Mouse (Mus musculus) CH12.LX (cell line): Measurements from ENCODE around the gene Cdc45.

ENCODE experiments used
- BHLHE40 ChIP-seq: IDR thresholded peaks from 2 replicates; pipeline ENCODE4 v1.6.1; 2011; ENCODE audit warnings: mild to moderate bottlenecking, low read depth, low read length, improper control_type of control experiment
- CHD1 ChIP-seq: IDR thresholded peaks from 2 replicates; pipeline ENCODE4 v1.6.1; 2012; ENCODE audit warnings: low read depth, low read length, improper control_type of control experiment, inconsistent platforms
- CTCF ChIP-seq, 2 experiments: IDR thresholded peaks in 1 of 2; conservative IDR thresholded peaks in 1 of 2; 2 replicates each; pipeline ENCODE4 v1.5.1; 2011 to 2012; ENCODE audit warnings: low read depth in 2 of 2, low read length in 2 of 2, improper control_type of control experiment in 1 of 2, inconsistent platforms in 1 of 2, mild to moderate bottlenecking in 1 of 2, moderate library complexity in 1 of 2
- MAX ChIP-seq: IDR thresholded peaks from 2 replicates; pipeline ENCODE4 v1.6.1; 2011; ENCODE audit warnings: low read length, improper control_type of control experiment
- NELFE ChIP-seq: IDR thresholded peaks from 2 replicates; pipeline ENCODE4 v1.6.1; 2011; ENCODE audit warnings: low read depth, low read length, improper control_type of control experiment
- POLR2A ChIP-seq: IDR thresholded peaks from 2 replicates; pipeline ENCODE4 v1.6.1; 2011; ENCODE audit warnings: low read depth, mild to moderate bottlenecking, improper control_type of control experiment, low read length
- USF1 ChIP-seq: IDR thresholded peaks from 2 replicates; pipeline ENCODE4 v1.6.1; 2014; ENCODE audit warnings: low read depth, mild to moderate bottlenecking, inconsistent platforms, low read length, improper control_type of control experiment
- USF2 ChIP-seq: conservative IDR thresholded peaks from 2 replicates; pipeline ENCODE4 v1.6.1; 2011; ENCODE audit warnings: low read depth, low read length, improper control_type of control experiment
- ZNF384 ChIP-seq: IDR thresholded peaks from 2 replicates; pipeline ENCODE4 v1.6.1; 2012; ENCODE audit warnings: low read depth, low read length, improper control_type of control experiment, inconsistent platforms

- TF ChIP-seq POLR2A: no peak
- no peak for TF ChIP-seq CTCF (conservative IDR thresholded peaks at IDR 0.05 in 1 of 2, IDR thresholded peaks at IDR 0.05 in 1 of 2; ENCODE audit: low read depth in 2 of 2, low read length in 2 of 2)
- TF ChIP-seq MAX: no peak
- no peak for TF ChIP-seq CHD1
- no peak for TF ChIP-seq USF2
- TF ChIP-seq BHLHE40: no peak
- TF ChIP-seq ZNF384: no peak
- no peak for TF ChIP-seq NELFE
- no peak for TF ChIP-seq USF1
Observed at GRCm38 (mm10) chr16:18751101-18751500, 60.7 kb downstream of the Cdc45 start.
